Mouse (Mus musculus): ENCODE measurements around the gene Xpo5. TPM values are rescaled to one million over a fixed set of nuclear protein-coding genes. Genes with fewer than 3 reads are reported as not detected.

The Xpo5 gene
- polyA plus RNA-seq, 1 experiment, result 40.4 TPM

GRCm38 (mm10) chr17:46164301-46164700 lies 38.3 kb upstream of the Xpo5 start:
- TF ChIP-seq POLR2A (IDR thresholded peaks at IDR 0.05; ENCODE audit: control insufficient read depth, extremely low read depth, insufficient read depth, low read length, poor library complexity) (no peak), CTCF (IDR thresholded peaks at IDR 0.05; ENCODE audit: borderline replicate concordance, control insufficient read depth, extremely low read depth, insufficient read depth, low read length, poor library complexity) (no peak)
- no peak overlapping the region for H3K27ac ChIP-seq (ENCODE audit: control insufficient read depth, insufficient read depth, low read length)
- WGBS, result 94% methylated on average over 8 of the region's 8 CpGs
- DNase-seq, result no peak
- H3K27me3 ChIP-seq (ENCODE audit: control insufficient read depth, insufficient read depth, low read length), result no peaks in the 10 kb centered on the region
- peaks cover 25% of the 10 kb centered on the region for H3K4me1 ChIP-seq (replicated peaks; ENCODE audit: control insufficient read depth, insufficient read depth, low read length)
- no peak overlapping the region for H3K4me3 ChIP-seq (ENCODE audit: control insufficient read depth, insufficient read depth, low read length)
- H3K36me3 ChIP-seq (ENCODE audit: control insufficient read depth, insufficient read depth, low read length), result peaks cover 34% of the 10 kb centered on the region

GRCm38 (mm10) chr17:46164791-46165190 lies 37.8 kb upstream of the Xpo5 start:
- no peak for DNase-seq
- Histone ChIP-seq H3K4me3 (ENCODE audit: control insufficient read depth, insufficient read depth, low read length) (no peak overlapping the region), H3K4me1 (replicated peaks; ENCODE audit: control insufficient read depth, insufficient read depth, low read length) (peaks cover 24% of the 10 kb centered on the region), H3K36me3 (ENCODE audit: control insufficient read depth, insufficient read depth, low read length) (peaks cover 36% of the 10 kb centered on the region), H3K27ac (ENCODE audit: control insufficient read depth, insufficient read depth, low read length) (no peak overlapping the region), H3K27me3 (ENCODE audit: control insufficient read depth, insufficient read depth, low read length) (no peaks in the 10 kb centered on the region)
- 97% methylated on average over 10 of the region's 10 CpGs for WGBS
- TF ChIP-seq POLR2A (IDR thresholded peaks at IDR 0.05; ENCODE audit: control insufficient read depth, extremely low read depth, insufficient read depth, low read length, poor library complexity) (no peak), CTCF (IDR thresholded peaks at IDR 0.05; ENCODE audit: borderline replicate concordance, control insufficient read depth, extremely low read depth, insufficient read depth, low read length, poor library complexity) (no peak)

- Histone ChIP-seq H3K4me3 (ENCODE audit: control insufficient read depth, insufficient read depth, low read length) (no peak overlapping the region), H3K36me3 (ENCODE audit: control insufficient read depth, insufficient read depth, low read length) (peaks cover 36% of the 10 kb centered on the region), H3K4me1 (replicated peaks; ENCODE audit: control insufficient read depth, insufficient read depth, low read length) (peaks cover 22% of the 10 kb centered on the region), H3K27me3 (ENCODE audit: control insufficient read depth, insufficient read depth, low read length) (no peaks in the 10 kb centered on the region), H3K27ac (ENCODE audit: control insufficient read depth, insufficient read depth, low read length) (no peak overlapping the region)
- DNase-seq, result no peak
- 95% methylated on average over 12 of the region's 12 CpGs for WGBS
- TF ChIP-seq CTCF (IDR thresholded peaks at IDR 0.05; ENCODE audit: borderline replicate concordance, control insufficient read depth, extremely low read depth, insufficient read depth, low read length, poor library complexity), result no peak
- TF ChIP-seq POLR2A (IDR thresholded peaks at IDR 0.05; ENCODE audit: control insufficient read depth, extremely low read depth, insufficient read depth, low read length, poor library complexity), result no peak
Measured at GRCm38 (mm10) chr17:46165460-46165859, 37.1 kb upstream of the Xpo5 start.

GRCm38 (mm10) chr17:46166270-46166669 lies 36.3 kb upstream of the Xpo5 start:
- Histone ChIP-seq H3K4me1 (replicated peaks; ENCODE audit: control insufficient read depth, insufficient read depth, low read length) (peaks cover 22% of the 10 kb centered on the region), H3K36me3 (ENCODE audit: control insufficient read depth, insufficient read depth, low read length) (peaks cover 36% of the 10 kb centered on the region), H3K4me3 (ENCODE audit: control insufficient read depth, insufficient read depth, low read length) (no peak overlapping the region), H3K27me3 (ENCODE audit: control insufficient read depth, insufficient read depth, low read length) (no peaks in the 10 kb centered on the region), H3K27ac (ENCODE audit: control insufficient read depth, insufficient read depth, low read length) (no peak overlapping the region)
- no peak for TF ChIP-seq CTCF (IDR thresholded peaks at IDR 0.05; ENCODE audit: borderline replicate concordance, control insufficient read depth, extremely low read depth, insufficient read depth, low read length, poor library complexity)
- no peak for TF ChIP-seq POLR2A (IDR thresholded peaks at IDR 0.05; ENCODE audit: control insufficient read depth, extremely low read depth, insufficient read depth, low read length, poor library complexity)
- no peak for DNase-seq
- 92% methylated on average over 5 of the region's 5 CpGs for WGBS

GRCm38 (mm10) chr17:46167014-46167413 lies 35.6 kb upstream of the Xpo5 start:
- no peaks in the 10 kb centered on the region for H3K27me3 ChIP-seq (ENCODE audit: control insufficient read depth, insufficient read depth, low read length)
- TF ChIP-seq POLR2A (IDR thresholded peaks at IDR 0.05; ENCODE audit: control insufficient read depth, extremely low read depth, insufficient read depth, low read length, poor library complexity) (no peak), CTCF (IDR thresholded peaks at IDR 0.05; ENCODE audit: borderline replicate concordance, control insufficient read depth, extremely low read depth, insufficient read depth, low read length, poor library complexity) (0 out of 2 replicates have a peak, but pooled peaks have one; percentile 29)
- 92% methylated on average over 11 of the region's 11 CpGs for WGBS
- H3K4me1 ChIP-seq (replicated peaks; ENCODE audit: control insufficient read depth, insufficient read depth, low read length), result peaks cover 15% of the 10 kb centered on the region
- no peak overlapping the region for H3K27ac ChIP-seq (ENCODE audit: control insufficient read depth, insufficient read depth, low read length)
- DNase-seq, result no peak
- no peak overlapping the region for H3K4me3 ChIP-seq (ENCODE audit: control insufficient read depth, insufficient read depth, low read length)
- peaks cover 40% of the 10 kb centered on the region for H3K36me3 ChIP-seq (ENCODE audit: control insufficient read depth, insufficient read depth, low read length)

GRCm38 (mm10) chr17:46168318-46168717 lies 34.3 kb upstream of the Xpo5 start:
- Histone ChIP-seq H3K27me3 (ENCODE audit: control insufficient read depth, insufficient read depth, low read length) (no peaks in the 10 kb centered on the region), H3K27ac (ENCODE audit: control insufficient read depth, insufficient read depth, low read length) (no peak overlapping the region), H3K4me1 (replicated peaks; ENCODE audit: control insufficient read depth, insufficient read depth, low read length) (peaks cover 16% of the 10 kb centered on the region), H3K36me3 (ENCODE audit: control insufficient read depth, insufficient read depth, low read length) (peaks cover 43% of the 10 kb centered on the region), H3K4me3 (ENCODE audit: control insufficient read depth, insufficient read depth, low read length) (no peak overlapping the region)
- TF ChIP-seq POLR2A (IDR thresholded peaks at IDR 0.05; ENCODE audit: control insufficient read depth, extremely low read depth, insufficient read depth, low read length, poor library complexity) (no peak), CTCF (IDR thresholded peaks at IDR 0.05; ENCODE audit: borderline replicate concordance, control insufficient read depth, extremely low read depth, insufficient read depth, low read length, poor library complexity) (no peak)
- 74% methylated on average over 5 of the region's 5 CpGs for WGBS
- no peak for DNase-seq

- DNase-seq, result no peak
- H3K4me1 ChIP-seq (replicated peaks; ENCODE audit: control insufficient read depth, insufficient read depth, low read length), result peaks cover 15% of the 10 kb centered on the region
Measured at GRCm38 (mm10) chr17:46168768-46169167, 33.8 kb upstream of the Xpo5 start.

More at GRCm38 (mm10) chr17:46168768-46169167, 33.8 kb upstream of the Xpo5 start:
- no peak overlapping the region for H3K4me3 ChIP-seq (ENCODE audit: control insufficient read depth, insufficient read depth, low read length)
- no peak for TF ChIP-seq POLR2A (IDR thresholded peaks at IDR 0.05; ENCODE audit: control insufficient read depth, extremely low read depth, insufficient read depth, low read length, poor library complexity)
- TF ChIP-seq CTCF (IDR thresholded peaks at IDR 0.05; ENCODE audit: borderline replicate concordance, control insufficient read depth, extremely low read depth, insufficient read depth, low read length, poor library complexity), result no peak
- no peaks in the 10 kb centered on the region for H3K27me3 ChIP-seq (ENCODE audit: control insufficient read depth, insufficient read depth, low read length)
- WGBS, result 92% methylated on average over 5 of the region's 5 CpGs
- no peak overlapping the region for H3K27ac ChIP-seq (ENCODE audit: control insufficient read depth, insufficient read depth, low read length)
- peaks cover 43% of the 10 kb centered on the region for H3K36me3 ChIP-seq (ENCODE audit: control insufficient read depth, insufficient read depth, low read length)

Measured in thymus, adult 2 months (tissue).